Comparison of ENCODE assay signal across 8 mouse cellular contexts in the genomic region with DNA sequence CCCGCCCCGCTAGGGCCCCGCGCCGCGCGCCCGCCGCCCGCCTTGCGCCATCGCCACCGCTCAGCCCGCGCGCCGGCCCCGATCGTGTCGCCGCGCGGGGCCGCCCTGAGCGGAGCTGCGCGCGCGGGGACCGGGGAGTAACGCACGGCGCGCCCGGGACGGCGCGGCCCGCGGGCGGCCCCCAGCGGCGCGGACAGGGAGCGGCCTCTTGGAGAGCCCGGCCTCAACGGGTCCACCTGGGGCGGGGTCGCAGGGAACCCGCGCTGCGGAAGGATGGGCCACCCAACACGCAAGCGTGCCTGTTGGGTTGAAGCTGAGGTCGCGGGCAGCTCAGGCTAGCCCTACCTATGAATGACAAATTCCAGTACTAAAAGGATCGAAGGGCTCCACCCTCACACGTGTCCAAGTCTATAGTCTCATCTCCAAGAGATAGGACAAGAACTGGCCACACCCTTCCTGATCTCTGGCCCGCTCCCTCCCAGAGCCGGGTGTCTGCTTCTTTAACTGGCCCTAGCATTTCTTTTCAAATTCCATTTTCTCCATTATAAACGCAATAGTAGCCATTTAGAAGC. TPM values are rescaled to one million over a fixed set of nuclear protein-coding genes. Genes with fewer than 3 reads are reported as not detected.
DNase-seq lines count a peak whose midpoint lies in the region; ATAC-seq and TF ChIP-seq lines count a peak whose summit lies in the region.

Gene Adap1, minus strand, starts transcription at position 228 of the 572 bp plus-strand sequence.

- in situ Hi-C loops in ES-E14 (cut with MboI; ENCODE audit: low sequenced_read_pairs in 2 of 2, unreplicated experiment in 2 of 2), result no loop called here

- peaks cover 41% of the 10 kb centered on the region for H3K27me3 ChIP-seq in forebrain, embryonic 15.5 days
- H3K27me3 ChIP-seq in hindbrain, embryonic 12.5 days, result peaks cover 53% of the 10 kb centered on the region

- peaks cover 0 to 13% of the 10 kb centered on the region in 2 experiments; a peak in 1 of 4 replicates for H3K4me1 ChIP-seq in ES-E14 (ENCODE audit: control insufficient read depth in 2 of 2, insufficient read depth in 2 of 2, low read length in 2 of 2, poor library complexity in 1 of 2)
- peaks cover 24% of the 10 kb centered on the region for H3K4me1 ChIP-seq in forebrain, embryonic 15.5 days
- H3K4me1 ChIP-seq in hindbrain, embryonic 12.5 days, result peaks cover 15% of the 10 kb centered on the region

- ATAC-seq in forebrain, embryonic 15.5 days (replicated peaks), result peak; percentile 84
- peak; percentile 71 for ATAC-seq in hindbrain, embryonic 12.5 days (ENCODE audit: low FRiP score)

- no peaks in the 10 kb centered on the region for H3K36me3 ChIP-seq in ES-E14 (ENCODE audit: control insufficient read depth, insufficient read depth, low read length, poor library complexity, severe bottlenecking)
- no peaks in the 10 kb centered on the region for H3K36me3 ChIP-seq in forebrain, embryonic 15.5 days
- no peaks in the 10 kb centered on the region for H3K36me3 ChIP-seq in hindbrain, embryonic 12.5 days

- H3K9ac ChIP-seq in ES-E14 (ENCODE audit: insufficient read depth, low read depth, low read length, poor library complexity, severe bottlenecking), result peak within 1 kb of the TSS; percentile 85
- H3K9ac ChIP-seq in forebrain, embryonic 15.5 days (replicated peaks), result peak within 1 kb of the TSS; percentile 73
- peak within 1 kb of the TSS; percentile 73 for H3K9ac ChIP-seq in hindbrain, embryonic 12.5 days

- DNase-seq in ES-E14 (ENCODE audit: low read depth, low spot score) (peak; percentile 81), adipocyte (ENCODE audit: low spot score) (no peak)
- DNase-seq in brain, adult 2 months (ENCODE audit: low read depth, low spot score), result peak; percentile 77
- peak; percentile 57 for DNase-seq in left cerebral cortex, adult 11 months (ENCODE audit: low spot score)
- DNase-seq in lung, postnatal 4 days, result peak; percentile 76 to 77
- DNase-seq in right cerebral cortex, postnatal 14 days, result peak; percentile 68

- peak within 1 kb of the TSS; percentile 93 for H3K4me2 ChIP-seq in forebrain, embryonic 15.5 days (replicated peaks)
- H3K4me2 ChIP-seq in hindbrain, embryonic 12.5 days (replicated peaks), result peak within 1 kb of the TSS; percentile 97

- 2% methylated on average over 61 of the region's 61 CpGs for WGBS in forebrain, embryonic 15.5 days
- 2% methylated on average over 61 of the region's 61 CpGs for WGBS in hindbrain, embryonic 12.5 days

- H3K9me3 ChIP-seq in ES-E14 (ENCODE audit: control insufficient read depth, insufficient read depth, low read depth, low read length), result no peaks in the 10 kb centered on the region
- H3K9me3 ChIP-seq in forebrain, embryonic 15.5 days, result no peaks in the 10 kb centered on the region
- H3K9me3 ChIP-seq in hindbrain, embryonic 12.5 days (replicated peaks), result no peaks in the 10 kb centered on the region

- H3K27ac ChIP-seq in ES-E14 (ENCODE audit: insufficient read depth, low read depth, low read length, poor library complexity, severe bottlenecking), result peak within 1 kb of the TSS; percentile 64
- H3K27ac ChIP-seq in forebrain, embryonic 15.5 days (replicated peaks), result peak within 1 kb of the TSS; percentile 34; the same call in 1 of the 2 replicates
- H3K27ac ChIP-seq in hindbrain, embryonic 12.5 days, result peak within 1 kb of the TSS; percentile 40; the same call in 1 of the 2 replicates

- peak within 1 kb of the TSS; percentile 80 to 92 for H3K4me3 ChIP-seq in ES-E14 (ENCODE audit: insufficient read depth in 1 of 2, low read depth in 1 of 2, low read length in 2 of 2, poor library complexity in 1 of 2, severe bottlenecking in 1 of 2)
- H3K4me3 ChIP-seq in forebrain, embryonic 15.5 days, result peak within 1 kb of the TSS; percentile 75
- H3K4me3 ChIP-seq in hindbrain, embryonic 12.5 days, result peak within 1 kb of the TSS; percentile 67

TF ChIP-seq in ES-E14, 5 proteins besides CTCF, POLR2A, EP300 and RAD21:
- TF ChIP-seq ZC3H11A (IDR thresholded peaks at IDR 0.05; ENCODE audit: borderline replicate concordance, low read depth, low read length), result no peak
- TF ChIP-seq MAFK (IDR thresholded peaks at IDR 0.05; ENCODE audit: insufficient read depth, low read depth, low read length), result no peak
- TF ChIP-seq HCFC1 (IDR thresholded peaks at IDR 0.05; ENCODE audit: borderline replicate concordance, insufficient read depth, low read length), result no peak
- no peak for TF ChIP-seq ZNF384 (IDR thresholded peaks at IDR 0.05; ENCODE audit: low read depth, low read length)
- TF ChIP-seq CHD2 (IDR thresholded peaks at IDR 0.05; ENCODE audit: low read depth, low read length), result no peak

RNA-seq across cellular contexts. Expression of gene Adap1, which starts in this region (rescaled TPM):
- total RNA-seq in ES-E14 (2012; rRNA removed), result 65.0 and 72.4 TPM in 2 replicates
- polyA plus RNA-seq in forebrain, embryonic 15.5 days (2015; fragmentation: Nextera tagmentation; extraction: Ambion mirVana), result 37.0 and 38.7 TPM in 2 replicates
- polyA plus RNA-seq in hindbrain, embryonic 12.5 days (2016; fragmentation: Nextera tagmentation; extraction: Ambion mirVana), result 13.1 and 13.7 TPM in 2 replicates
